Mouse (Mus musculus) thymus, postnatal 25 days (tissue): Measurements from ENCODE around the gene Uckl1.
A peak's percentile ranks its signal among the peaks of the same experiment; 100 is the strongest.

Experiments used
- DNase-seq: peaks from one replicate; pipeline ENCODE4 v3.0.0; 2022

Uckl1 gene

DNA sequence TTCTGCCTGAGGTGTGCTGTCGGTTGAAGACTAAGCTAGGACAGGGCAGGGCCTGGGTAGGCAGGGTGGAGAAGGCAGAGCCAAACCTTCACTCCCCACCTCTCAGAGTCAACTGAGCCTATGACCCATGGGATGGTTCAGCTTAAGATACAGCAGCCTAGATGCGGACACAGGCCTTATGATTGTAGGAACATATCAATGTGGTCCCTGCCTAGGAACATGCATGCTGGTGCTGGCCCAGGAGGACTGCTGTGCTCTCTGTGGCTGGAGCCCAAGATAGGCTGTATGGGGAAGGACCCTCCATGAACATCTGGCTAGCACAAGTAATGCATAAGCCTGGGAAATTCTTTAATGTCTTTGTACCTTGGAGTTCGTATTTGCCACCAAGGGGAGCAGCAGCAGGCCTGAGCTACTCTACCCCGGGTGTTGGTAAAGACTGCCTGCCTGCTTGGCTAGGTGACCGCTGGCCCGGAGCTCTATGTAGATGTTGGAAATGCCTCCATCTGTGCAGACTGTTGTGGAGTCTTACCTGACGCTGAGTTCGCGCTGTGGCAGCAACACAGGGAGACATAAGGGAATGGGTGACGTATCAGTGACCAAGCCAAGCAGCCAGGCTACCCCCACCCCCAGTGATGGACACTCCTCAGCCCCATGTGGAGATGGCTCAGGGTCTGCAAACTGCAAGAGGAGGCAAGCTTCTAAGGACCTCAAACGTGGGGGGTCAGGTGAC is 12.6 kb downstream of the Uckl1 start:
- DNase-seq, result no peak

DNA sequence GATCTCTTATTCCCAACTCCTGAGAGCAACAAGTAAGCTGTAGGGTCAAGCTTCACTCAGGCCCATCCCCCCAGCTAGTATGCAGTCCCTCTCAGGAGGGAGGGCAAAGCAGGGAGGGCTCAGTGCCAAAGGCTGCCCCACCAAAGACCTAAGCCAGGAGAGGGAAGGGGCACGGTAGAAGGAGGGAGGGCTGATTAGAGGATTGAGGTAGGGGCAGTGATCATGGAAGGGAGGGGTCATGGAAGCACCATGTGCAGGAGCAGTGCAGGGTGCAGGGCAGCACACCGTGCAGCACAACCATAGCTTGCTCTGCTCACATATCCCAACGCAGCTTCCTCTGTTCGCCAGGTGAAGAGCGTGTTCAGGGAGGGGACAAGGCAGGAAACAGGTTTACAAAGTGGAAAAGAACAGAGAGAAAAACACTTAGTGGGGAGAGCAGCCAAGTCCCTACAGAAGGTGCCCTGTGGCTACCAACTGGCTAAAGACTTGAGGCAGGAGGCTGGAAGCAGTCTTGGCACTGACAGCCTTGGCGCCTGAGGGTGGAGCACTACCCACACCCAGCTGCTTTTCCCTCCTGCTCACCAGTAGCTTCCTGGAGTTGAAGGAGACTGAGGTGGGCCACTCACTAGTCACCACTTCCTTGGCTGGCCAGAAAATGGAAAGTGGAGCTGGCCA is 13.6 kb downstream of the Uckl1 start:
- DNase-seq, result no peak

DNA sequence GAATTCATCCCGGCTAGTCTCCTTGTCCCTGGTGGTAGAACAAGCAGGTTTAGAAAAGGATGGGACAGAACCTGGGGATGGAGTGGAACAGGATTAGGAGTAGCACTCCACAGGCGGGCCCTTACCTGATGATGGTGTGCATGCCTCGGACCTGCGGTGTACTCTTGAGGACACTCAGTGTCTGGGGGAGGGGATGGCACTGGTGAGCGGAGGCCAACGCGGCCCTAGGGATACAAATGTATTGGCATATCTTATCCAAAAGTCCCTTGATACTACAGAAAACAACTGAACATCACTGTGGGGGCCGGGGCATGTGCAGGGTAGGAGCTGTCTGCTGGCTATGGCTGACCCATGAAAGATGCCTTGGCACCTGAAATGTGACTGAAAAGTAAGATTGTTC is 14.3 kb downstream of the Uckl1 start:
- DNase-seq, result no peak

DNA sequence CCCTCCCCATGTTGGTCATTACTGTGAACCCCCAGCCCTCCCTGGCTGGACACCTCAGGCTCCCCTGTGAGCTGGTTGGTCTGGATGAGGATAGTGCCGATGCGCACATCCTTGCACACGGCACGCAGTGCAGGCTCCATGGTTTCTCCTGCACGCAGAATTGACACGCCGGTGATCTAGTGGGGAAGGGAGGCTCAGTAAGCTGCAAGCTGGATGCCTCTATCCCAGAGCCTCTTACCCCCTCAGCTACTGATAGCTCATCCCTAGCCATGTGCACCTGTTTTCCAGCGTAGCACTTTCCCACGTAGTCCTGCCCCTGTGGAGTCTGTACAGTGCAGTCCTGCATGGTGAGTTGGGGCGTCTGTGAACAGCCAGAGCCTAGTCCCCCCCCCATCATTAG is 14.8 kb downstream of the Uckl1 start:
- DNase-seq, result no peak

DNA sequence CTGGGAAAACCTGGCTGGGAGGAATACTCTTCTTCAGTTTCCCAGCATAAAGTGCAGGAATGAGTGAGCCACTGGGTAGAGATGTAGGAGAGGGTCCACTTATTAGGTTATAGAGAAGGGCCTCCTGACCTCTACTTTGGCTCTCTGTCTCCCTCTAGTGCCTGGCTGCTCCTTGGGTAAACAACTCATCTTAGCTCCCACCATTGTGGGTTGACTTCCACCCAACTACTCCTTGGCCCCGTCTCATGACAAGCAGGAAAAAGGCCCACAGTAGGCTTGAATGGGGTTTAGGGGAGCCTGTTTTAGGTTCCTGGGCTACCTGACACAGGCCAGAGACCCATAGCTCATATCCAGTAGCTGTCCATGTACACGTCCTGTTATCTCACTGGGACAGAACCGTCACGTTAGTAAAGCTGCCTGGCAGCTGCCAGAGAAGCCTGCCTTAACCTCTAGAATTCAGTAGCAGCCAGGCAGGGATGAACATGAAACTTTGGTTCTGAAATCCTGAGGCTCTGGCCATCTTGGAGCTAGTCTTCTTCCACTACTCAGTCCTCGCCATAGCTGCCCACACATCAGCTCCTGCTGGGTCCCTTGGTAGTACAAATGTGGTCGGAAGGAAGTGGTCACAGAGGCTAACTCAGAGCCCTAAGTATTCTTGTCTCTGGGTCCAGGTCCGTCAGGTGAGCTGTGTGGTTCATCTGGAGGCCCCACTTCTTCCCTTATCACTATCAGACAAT is 16.3 kb downstream of the Uckl1 start:
- DNase-seq, result peak; percentile 53

DNA sequence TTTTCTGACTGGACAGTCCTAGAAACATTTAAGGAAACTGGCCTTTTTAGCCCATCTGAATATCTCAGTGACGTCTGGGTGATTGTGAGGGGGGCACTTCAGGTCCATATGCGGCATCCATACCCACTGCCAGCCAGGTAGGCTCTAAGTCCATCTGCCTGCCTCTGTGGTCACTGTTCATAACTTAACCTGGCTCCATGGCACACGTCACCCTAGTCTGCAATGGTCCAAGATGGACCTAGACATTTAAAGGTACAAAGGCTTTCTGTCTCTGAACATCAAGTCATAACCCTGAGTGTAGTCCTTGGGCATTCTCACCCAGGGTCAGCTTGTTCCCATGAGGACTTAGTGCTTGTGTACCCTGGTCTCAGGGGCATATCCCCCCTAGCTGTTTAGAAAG is 17.4 kb downstream of the Uckl1 start:
- DNase-seq, result no peak

DNA sequence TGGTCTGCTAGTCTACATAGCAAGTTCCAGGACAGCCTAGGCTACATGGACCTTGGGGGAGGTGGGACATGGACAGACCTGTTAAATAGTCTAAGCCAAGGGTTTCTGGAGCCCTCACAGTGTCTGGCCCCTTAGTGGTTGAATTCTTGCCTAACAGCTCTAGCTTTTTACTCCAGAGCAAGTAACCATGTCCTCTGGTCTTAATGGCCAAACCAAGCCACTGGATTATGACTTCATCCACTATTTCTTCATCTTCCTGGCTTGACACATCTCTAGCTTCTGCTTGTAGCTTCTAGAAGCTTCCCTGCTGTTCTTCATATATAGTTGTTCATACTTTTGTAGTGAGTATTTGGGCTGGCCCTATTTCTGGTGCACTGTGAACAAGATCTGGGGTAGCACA is 30.9 kb downstream of the Uckl1 start:
- DNase-seq, result no peak

GRCm38 (mm10) chr2:181550233-181550632 is 34.5 kb downstream of the Uckl1 start:
- no peak for DNase-seq

GRCm38 (mm10) chr2:181548682-181549081 is 36.0 kb downstream of the Uckl1 start:
- DNase-seq, result no peak

GRCm38 (mm10) chr2:181548227-181548626 is 36.5 kb downstream of the Uckl1 start:
- DNase-seq, result no peak

GRCm38 (mm10) chr2:181546142-181546541 is 38.5 kb downstream of the Uckl1 start:
- DNase-seq, result no peak

DNA sequence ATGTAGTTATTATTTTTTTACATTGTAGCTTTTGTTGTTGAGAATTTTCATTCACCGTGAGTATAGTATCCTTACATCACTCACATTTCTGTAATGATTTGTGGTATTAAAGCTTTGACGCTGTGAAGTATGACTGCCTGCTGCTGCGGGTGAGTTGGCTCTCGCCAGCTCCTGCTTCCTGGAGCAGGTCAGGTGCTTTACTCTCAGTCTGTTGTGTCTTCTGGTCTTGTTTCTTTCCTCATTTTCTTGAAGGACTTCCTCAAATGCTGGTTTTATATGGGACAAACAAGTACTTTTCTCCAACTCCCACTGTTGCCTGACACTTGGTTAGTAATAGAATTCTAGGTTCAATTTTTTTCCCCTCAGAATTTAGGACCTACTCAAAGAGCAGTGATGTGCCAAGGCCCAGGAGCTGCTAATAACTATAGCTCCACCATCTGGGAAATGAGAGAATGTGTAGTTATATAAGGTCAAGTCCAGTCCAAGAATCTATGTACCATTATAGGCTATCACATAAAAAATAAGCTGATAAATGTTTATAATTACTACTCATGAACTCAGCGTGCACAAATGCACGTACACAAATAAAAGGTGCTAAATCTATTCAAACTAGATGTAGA is 42.8 kb downstream of the Uckl1 start:
- no peak for DNase-seq

GRCm38 (mm10) chr2:181537444-181538047 is 47.1 kb downstream of the Uckl1 start:
- peak; percentile 6 for DNase-seq

GRCm38 (mm10) chr2:181536410-181536809 is 48.3 kb downstream of the Uckl1 start:
- DNase-seq, result no peak

DNA sequence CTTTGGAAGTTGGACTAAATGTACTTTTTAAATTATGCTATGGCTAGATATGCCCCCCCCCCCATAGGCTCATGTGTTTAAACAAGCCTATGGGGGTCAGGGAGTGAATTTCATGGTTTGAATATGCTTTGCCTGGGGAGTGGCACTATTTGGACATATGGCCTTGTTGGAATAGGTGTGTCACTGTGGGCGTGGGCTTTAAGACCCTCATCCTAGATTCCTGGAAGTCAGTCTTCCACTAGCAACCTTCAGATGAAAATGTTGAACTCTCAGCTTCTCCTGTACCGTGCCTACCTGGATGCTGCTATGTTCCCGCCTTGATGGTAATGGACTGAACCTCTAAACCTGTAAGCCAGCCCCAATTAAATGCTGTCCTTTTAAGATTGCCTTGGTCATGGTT is 52.1 kb downstream of the Uckl1 start:
- DNase-seq, result no peak

GRCm38 (mm10) chr2:181529076-181529475 is 55.6 kb downstream of the Uckl1 start:
- no peak for DNase-seq

- no peak for DNase-seq
Observed at GRCm38 (mm10) chr2:181525526-181525925, 59.2 kb downstream of the Uckl1 start.

DNA sequence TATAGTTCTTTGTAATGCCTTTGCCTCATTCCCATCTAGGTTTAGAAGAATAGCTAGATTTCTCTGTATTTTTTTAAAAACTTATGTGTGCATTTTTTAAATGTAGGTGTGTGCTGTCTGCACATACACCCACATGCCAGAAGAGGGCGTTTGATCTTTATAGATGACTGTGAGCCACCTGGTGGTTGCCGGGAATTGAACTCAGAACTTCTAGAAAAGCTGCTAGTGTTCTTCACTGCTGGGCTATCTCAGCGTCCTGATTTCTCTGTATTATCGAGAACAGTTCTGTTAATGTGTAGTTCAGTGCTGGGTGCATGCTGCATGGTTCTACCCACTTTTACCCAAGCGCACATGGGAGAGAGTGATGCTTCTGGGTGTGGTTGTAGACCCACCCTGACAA is 61.9 kb downstream of the Uckl1 start:
- peak; percentile 46 for DNase-seq

GRCm38 (mm10) chr2:181521491-181521890 is 63.2 kb downstream of the Uckl1 start:
- DNase-seq, result no peak

DNA sequence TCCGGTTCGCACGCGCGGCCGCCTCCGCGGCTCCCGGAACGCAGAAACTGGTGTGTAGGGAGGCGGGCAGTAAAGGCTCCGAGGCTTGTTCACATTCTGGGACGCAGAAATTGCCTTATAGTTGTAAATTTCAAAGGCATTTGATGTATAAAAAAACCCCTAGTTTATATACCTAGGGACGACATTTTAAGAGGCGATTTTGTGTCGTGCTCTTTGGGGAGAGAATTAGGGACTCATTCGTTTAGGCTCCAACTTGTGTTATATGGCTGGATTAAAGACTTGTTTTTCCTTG is 63.8 kb downstream of the Uckl1 start:
- DNase-seq, result no peak

GRCm38 (mm10) chr2:181520118-181520935 is 64.4 kb downstream of the Uckl1 start, which contains the start of gene Dnajc5:
Gene Dnajc5, plus strand, starts transcription at chr2:181520485.
- DNase-seq, result peak; percentile 98

DNA sequence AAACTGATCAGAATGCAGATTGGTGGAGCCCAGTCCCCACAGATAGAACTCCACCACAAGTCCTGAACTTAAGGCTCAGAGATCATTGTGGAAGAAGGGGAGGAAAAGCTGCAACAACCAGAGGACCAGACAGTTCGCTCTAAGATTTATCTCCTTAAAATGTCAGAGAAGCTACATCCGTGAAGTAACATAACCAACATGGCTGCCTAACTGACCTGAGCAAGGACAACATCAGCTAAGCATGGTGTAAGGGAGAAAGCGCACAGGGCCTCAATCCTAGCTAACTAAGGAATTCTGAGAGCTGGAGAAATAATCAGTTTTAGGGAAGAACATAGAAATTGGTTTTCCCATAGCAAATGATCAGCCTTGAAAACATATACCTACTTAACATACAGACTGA is 65.5 kb downstream of the Uckl1 start:
- no peak for DNase-seq
